Mouse (Mus musculus) mesoderm, embryonic 11.5 days (tissue): Measurements from ENCODE around the gene Gadd45g.

Source experiments
- DNase-seq: peaks from one replicate; pipeline ENCODE4 v3.0.0-alpha.2; 2012; ENCODE audit warnings: low read depth, low spot score

The Gadd45g gene

GRCm38 (mm10) chr13:51884250-51884649 lies 37.8 kb downstream of the Gadd45g start:
- DNase-seq: no peak

- no peak for DNase-seq
Observed at GRCm38 (mm10) chr13:51885594-51885993, 39.1 kb downstream of the Gadd45g start.

- no peak for DNase-seq
Observed at GRCm38 (mm10) chr13:51886085-51886484, 39.6 kb downstream of the Gadd45g start.

GRCm38 (mm10) chr13:51886723-51887122 lies 40.2 kb downstream of the Gadd45g start:
- DNase-seq: no peak

- no peak for DNase-seq
Observed at GRCm38 (mm10) chr13:51888426-51888825, 41.9 kb downstream of the Gadd45g start.

- DNase-seq: no peak
Observed at GRCm38 (mm10) chr13:51891825-51892532, 45.5 kb downstream of the Gadd45g start.

GRCm38 (mm10) chr13:51897579-51897978 lies 51.1 kb downstream of the Gadd45g start:
- no peak for DNase-seq
